Mouse (Mus musculus) ES-CJ7 (cell line): ENCODE data around the gene Prss2.
"Not testable (repeated sequence)": the region's sequence is repeated elsewhere in the genome, so short reads cannot be mapped to it uniquely, and the experiment has no call there.

Experiments
- DNase-seq: peaks from one replicate; pipeline ENCODE4 v3.0.0; 2011; ENCODE audit warnings: low read depth, low spot score

Prss2 gene

GRCm38 (mm10) chr6:41554295-41555169 is 32.9 kb downstream of the Prss2 start:
- DNase-seq = no peak

- DNase-seq = peak; percentile 39
Measured at GRCm38 (mm10) chr6:41556389-41556788, 34.8 kb downstream of the Prss2 start.

- peak; percentile 64 for DNase-seq
Measured at GRCm38 (mm10) chr6:41557468-41557867, 35.9 kb downstream of the Prss2 start.

- peak; percentile 67 for DNase-seq
Measured at GRCm38 (mm10) chr6:41558271-41558670, 36.7 kb downstream of the Prss2 start.

- no peak for DNase-seq
Measured at GRCm38 (mm10) chr6:41559331-41559730, 37.7 kb downstream of the Prss2 start.

GRCm38 (mm10) chr6:41560273-41560672 is 38.7 kb downstream of the Prss2 start:
- no peak for DNase-seq

GRCm38 (mm10) chr6:41562598-41562997 is 41.0 kb downstream of the Prss2 start:
- DNase-seq = no peak

GRCm38 (mm10) chr6:41563104-41563951 is 41.7 kb downstream of the Prss2 start:
- not testable (repeated sequence) for DNase-seq

- peak; percentile 71 for DNase-seq
Measured at GRCm38 (mm10) chr6:41565261-41565660, 43.7 kb downstream of the Prss2 start.

- DNase-seq = no peak
Measured at GRCm38 (mm10) chr6:41566965-41567364, 45.4 kb downstream of the Prss2 start.

- no peak for DNase-seq
Measured at GRCm38 (mm10) chr6:41569078-41569477, 47.5 kb downstream of the Prss2 start.
